11 mouse cellular contexts compared by ENCODE assay signal in the genomic region with DNA sequence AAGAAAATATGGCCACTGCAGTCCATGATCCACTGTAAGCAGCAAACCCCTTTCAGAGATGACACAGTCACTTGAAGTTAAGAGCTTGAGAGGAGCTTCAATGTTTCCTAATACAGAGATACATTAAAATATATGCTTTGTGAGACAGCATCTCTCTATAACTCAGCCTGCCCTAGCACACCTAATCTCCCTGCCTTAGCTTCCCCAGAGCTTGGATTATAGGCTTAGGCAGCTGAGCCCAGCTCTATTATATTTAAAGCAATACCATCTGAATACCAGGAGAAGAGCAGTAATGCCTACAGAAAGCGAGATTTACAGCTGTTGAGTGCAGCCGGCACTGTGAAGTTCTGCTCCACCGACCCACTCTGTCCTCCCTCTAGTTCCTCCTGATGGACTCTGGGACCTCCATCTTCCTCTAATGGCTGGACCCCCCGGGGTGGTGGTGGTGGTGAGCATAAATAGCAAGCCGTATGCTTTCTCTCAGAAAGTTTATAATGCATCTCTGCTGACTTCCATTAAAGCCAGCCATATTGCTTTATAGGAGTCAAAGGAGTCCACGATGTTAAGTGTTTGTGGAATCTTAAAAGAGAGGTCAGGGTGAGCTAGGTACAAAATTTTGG. TPM values are rescaled to one million over a fixed set of nuclear protein-coding genes. Genes with fewer than 3 reads are reported as not detected.
DNase-seq lines count a peak whose midpoint lies in the region; ATAC-seq and TF ChIP-seq lines count a peak whose summit lies in the region.
"Had no signal": no experiment of that assay in that cellular context is flagged by ENCODE, and none has a peak within 500 bp of the region (broad histone marks: within the 10 kb centered on the region; RNA-seq: fewer than 3 reads in every experiment).

No protein-coding gene starts in this region.

- ATAC-seq in heart, embryonic 14.5 days (ENCODE audit: insufficient number of reproducible peaks, insufficient read depth, low FRiP score, low read depth), result no peak
- ATAC-seq in liver, embryonic 14.5 days (ENCODE audit: insufficient read depth), result no peak

- no peaks in the 10 kb centered on the region for H3K36me3 ChIP-seq in heart, embryonic 14.5 days (ENCODE audit: control insufficient read depth, insufficient read depth, low read length)
- H3K36me3 ChIP-seq in embryonic facial prominence, embryonic 10.5 days (replicated peaks), result 0 out of 2 replicates have a peak, but pooled peaks cover 3% of the 10 kb centered on the region
- no peaks in the 10 kb centered on the region for H3K36me3 ChIP-seq in liver, embryonic 14.5 days (replicated peaks; ENCODE audit: control insufficient read depth, insufficient read depth, low read depth)

- intact Hi-C loops in left cerebral cortex, postnatal 4 days (cut with DNase I), result no loop called here

- H3K9ac ChIP-seq in heart, embryonic 14.5 days (ENCODE audit: low read length), result peak overlapping the region; percentile 96
- H3K9ac ChIP-seq in liver, embryonic 14.5 days (replicated peaks), result no peak overlapping the region

- peaks cover 11 to 30% of the 10 kb centered on the region in 2 experiments for H3K4me1 ChIP-seq in heart, embryonic 14.5 days (ENCODE audit: control insufficient read depth in 2 of 2, insufficient read depth in 2 of 2, low read length in 2 of 2)
- peaks cover 52% of the 10 kb centered on the region for H3K4me1 ChIP-seq in embryonic facial prominence, embryonic 10.5 days
- H3K4me1 ChIP-seq in liver, embryonic 14.5 days (replicated peaks; ENCODE audit: control insufficient read depth in 2 of 2, insufficient read depth in 2 of 2, low read length in 1 of 2), result peaks cover 9 to 22% of the 10 kb centered on the region in 2 experiments

- 77% methylated on average over 6 of the region's 6 CpGs for WGBS in heart, embryonic 14.5 days
- 78% methylated on average over 6 of the region's 6 CpGs for WGBS in embryonic facial prominence, embryonic 10.5 days
- 28% methylated on average over 6 of the region's 6 CpGs for WGBS in liver, embryonic 14.5 days (ENCODE audit: insufficient replicate concordance)

- H3K27me3 ChIP-seq in heart, embryonic 14.5 days (ENCODE audit: control insufficient read depth, insufficient read depth, low read length), result no peaks in the 10 kb centered on the region
- no peaks in the 10 kb centered on the region for H3K27me3 ChIP-seq in embryonic facial prominence, embryonic 10.5 days (replicated peaks; ENCODE audit: low read depth, poor library complexity, severe bottlenecking)
- H3K27me3 ChIP-seq in liver, embryonic 14.5 days (ENCODE audit: control insufficient read depth, insufficient read depth, low read length), result no peaks in the 10 kb centered on the region
- H3K27me3 ChIP-seq: Patski had no signal

- DNase-seq in heart, adult 11 months, result no peak
- DNase-seq in A20 (ENCODE audit: low read depth, low spot score), result peak; percentile 64
- DNase-seq in embryonic facial prominence, embryonic 10.5 days (ENCODE audit: low spot score), result no peak
- DNase-seq in liver, embryonic 14.5 days (ENCODE audit: low read depth in 3 of 3, low spot score in 3 of 3), result no peak
- no peak for DNase-seq in gastrocnemius, adult 8-10 months (ENCODE audit: low spot score in 2 of 2)
- DNase-seq in frontal cortex, adult 2 months (ENCODE audit: extremely low spot score in 1 of 2, low spot score in 1 of 2), result no peak
- no peak for DNase-seq in left cerebral cortex, postnatal 4 days
- DNase-seq: heart, postnatal 36 days; lung, adult 18-20 months had no signal

- no peak for TF ChIP-seq EP300 in liver, embryonic 14.5 days (IDR thresholded peaks at IDR 0.05; ENCODE audit: low read depth)

- H3K27ac ChIP-seq in heart, embryonic 14.5 days (replicated peaks in 1 of 2; ENCODE audit: control insufficient read depth in 1 of 2, insufficient read depth in 1 of 2, low read depth in 2 of 2, low read length in 2 of 2), result peak overlapping the region in 1 of 2 experiments; percentile 99; a peak in 1 of 4 replicates
- H3K27ac ChIP-seq in embryonic facial prominence, embryonic 10.5 days (replicated peaks), result peak overlapping the region; percentile 99
- H3K27ac ChIP-seq in liver, embryonic 14.5 days, result no peak overlapping the region

- H3K4me2 ChIP-seq in heart, embryonic 14.5 days (ENCODE audit: low read length), result peak overlapping the region; percentile 96
- peak overlapping the region; percentile 95 for H3K4me2 ChIP-seq in liver, embryonic 14.5 days (ENCODE audit: low read depth)

- H3K9me3 ChIP-seq in heart, embryonic 14.5 days (ENCODE audit: control insufficient read depth, low read length), result no peaks in the 10 kb centered on the region
- no peaks in the 10 kb centered on the region for H3K9me3 ChIP-seq in embryonic facial prominence, embryonic 10.5 days
- H3K9me3 ChIP-seq in liver, embryonic 14.5 days (ENCODE audit: control insufficient read depth, low read length), result no peaks in the 10 kb centered on the region

- H3K4me3 ChIP-seq in heart, embryonic 14.5 days (ENCODE audit: control insufficient read depth in 1 of 2, insufficient read depth in 1 of 2, low read depth in 1 of 2, low read length in 2 of 2), result no peak overlapping the region
- peak overlapping the region; percentile 96; the same call in 1 of the 2 replicates for H3K4me3 ChIP-seq in embryonic facial prominence, embryonic 10.5 days
- no peak overlapping the region; a peak in 1 of 4 replicates for H3K4me3 ChIP-seq in liver, embryonic 14.5 days (ENCODE audit: insufficient read depth in 1 of 2, low read depth in 2 of 2, low read length in 2 of 2)

- no peak for TF ChIP-seq CTCF in liver, embryonic 14.5 days (IDR thresholded peaks at IDR 0.05; ENCODE audit: low read depth)

RNA-seq across cellular contexts. Expression of a gene that starts 1.2 kb away (rescaled TPM):
- 52.3 and 55.6 TPM in 2 replicates for polyA plus RNA-seq in heart, embryonic 14.5 days (2014; fragmentation: Nextera tagmentation; extraction: Ambion mirVana)
- 149 and 151 TPM in 2 replicates for polyA plus RNA-seq in embryonic facial prominence, embryonic 10.5 days (2016; fragmentation: Nextera tagmentation; extraction: Ambion mirVana)
- polyA plus RNA-seq in liver, embryonic 14.5 days (2012; rRNA removed), result 7.7 and 9.3 TPM in 2 replicates
- polyA plus RNA-seq in liver, embryonic 14.5 days (2014; fragmentation: Nextera tagmentation; extraction: Ambion mirVana), result 17.1 and 20.2 TPM in 2 replicates
- 10 to 100 TPM; 28.5 to 36.0 (median 30.5) TPM for total RNA-seq in gastrocnemius, adult 8-10 months (2022)
- polyA plus RNA-seq in frontal cortex, adult 2 months (2012; rRNA removed), result 32.2 and 34.6 TPM in 2 replicates
- total RNA-seq in left cerebral cortex, postnatal 4 days (2021), result 100 to 1,000 TPM; 108 to 111 TPM

RNA-seq across cellular contexts. Expression of a gene that starts 30.3 kb away (rescaled TPM):
- polyA plus RNA-seq in heart, embryonic 14.5 days (2014; fragmentation: Nextera tagmentation; extraction: Ambion mirVana), result 23.6 and 26.0 TPM in 2 replicates
- 53.9 and 57.7 TPM in 2 replicates for polyA plus RNA-seq in embryonic facial prominence, embryonic 10.5 days (2016; fragmentation: Nextera tagmentation; extraction: Ambion mirVana)
- polyA plus RNA-seq in liver, embryonic 14.5 days (2012; rRNA removed), result 4.5 and 8.2 TPM in 2 replicates
- polyA plus RNA-seq in liver, embryonic 14.5 days (2014; fragmentation: Nextera tagmentation; extraction: Ambion mirVana), result 10.8 and 14.1 TPM in 2 replicates
- 10 to 100 TPM; 14.8 to 23.2 (median 22.2) TPM for total RNA-seq in gastrocnemius, adult 8-10 months (2022)
- 16.5 and 17.3 TPM in 2 replicates for polyA plus RNA-seq in frontal cortex, adult 2 months (2012; rRNA removed)
- 10 to 100 TPM; 36.9 to 38.3 TPM for total RNA-seq in left cerebral cortex, postnatal 4 days (2021)
